Mouse (Mus musculus) testis, postnatal 14 days (tissue): ENCODE measurements at regions not wholly inside any gene's neighbourhood (a gene's known extent, or its start where the extent isn't known, plus 50 kb on each side); places are given as distances from the start of the nearest gene placed in this dataset.
A peak's percentile ranks its signal among the peaks of the same experiment; 100 is the strongest.

Experiments used
- DNase-seq: peaks from one replicate; pipeline ENCODE4 v3.0.0; 2021; ENCODE audit warnings: low spot score

GRCm38 (mm10) chr3:57910020-57910419 is 62.1 kb upstream of the Pfn2 start:
- no peak for DNase-seq

GRCm38 (mm10) chr3:57911831-57912596 is 64.1 kb upstream of the Pfn2 start:
- DNase-seq = peak; percentile 24

GRCm38 (mm10) chr3:57912650-57913343 is 64.9 kb upstream of the Pfn2 start:
- DNase-seq = no peak

- DNase-seq = no peak
Observed at GRCm38 (mm10) chr3:57914687-57915086, 66.8 kb upstream of the Pfn2 start.

- DNase-seq = no peak
Observed at GRCm38 (mm10) chr3:57918913-57919312, 71.0 kb upstream of the Pfn2 start.

- no peak for DNase-seq
Observed at GRCm38 (mm10) chr3:57919390-57920089, 71.7 kb upstream of the Pfn2 start.

- no peak for DNase-seq
Observed at GRCm38 (mm10) chr3:57920090-57920432, 72.2 kb upstream of the Pfn2 start.

GRCm38 (mm10) chr3:57921071-57921882 is 73.4 kb upstream of the Pfn2 start:
- DNase-seq = no peak

- no peak for DNase-seq
Observed at GRCm38 (mm10) chr3:57923061-57923460, 75.2 kb upstream of the Pfn2 start.

GRCm38 (mm10) chr3:57932657-57933539 is 85.0 kb upstream of the Pfn2 start:
- DNase-seq = no peak

GRCm38 (mm10) chr3:57935042-57935610 is 87.2 kb upstream of the Pfn2 start:
- DNase-seq = no peak

GRCm38 (mm10) chr3:57940504-57941381 is 92.9 kb upstream of the Pfn2 start:
- DNase-seq = no peak

GRCm38 (mm10) chr3:57944698-57945097 is 96.8 kb upstream of the Pfn2 start:
- DNase-seq = no peak

GRCm38 (mm10) chr3:57945765-57946164 is 97.9 kb upstream of the Pfn2 start:
- DNase-seq = no peak

GRCm38 (mm10) chr3:57947331-57947730 is 99.5 kb upstream of the Pfn2 start:
- no peak for DNase-seq

GRCm38 (mm10) chr3:57948720-57949119 is 100.8 kb upstream of the Pfn2 start:
- DNase-seq = no peak

GRCm38 (mm10) chr3:57950431-57951331 is 102.8 kb upstream of the Pfn2 start:
- DNase-seq = peak; percentile 78

GRCm38 (mm10) chr3:57951438-57951837 is 103.6 kb upstream of the Pfn2 start:
- DNase-seq = peak; percentile 68

GRCm38 (mm10) chr3:57957352-57957751 is 109.5 kb upstream of the Pfn2 start:
- DNase-seq = no peak
